Mouse (Mus musculus): ENCODE measurements around the gene Kctd2. TPM values are rescaled to one million over a fixed set of nuclear protein-coding genes. Genes with fewer than 3 reads are reported as not detected.

Kctd2 gene
- polyA plus RNA-seq, 1 experiment from 2014 or later, result 23.5 TPM

- WGBS, result 5% methylated on average over 3 of the region's 3 CpGs
- no peak overlapping the region for H3K9ac ChIP-seq (ENCODE audit: low read length)
- peak overlapping the region; percentile 41 for H3K4me2 ChIP-seq (ENCODE audit: low read length)
- peak overlapping the region; percentile 42 to 81 for H3K27ac ChIP-seq (replicated peaks in 1 of 2; ENCODE audit: control insufficient read depth in 1 of 2, insufficient read depth in 1 of 2, low read depth in 2 of 2, low read length in 2 of 2)
- no peak overlapping the region for H3K4me3 ChIP-seq (ENCODE audit: control insufficient read depth in 1 of 2, insufficient read depth in 1 of 2, low read depth in 1 of 2, low read length in 2 of 2)
- H3K36me3 ChIP-seq (ENCODE audit: control insufficient read depth, insufficient read depth, low read length), result no peaks in the 10 kb centered on the region
- no peaks in the 10 kb centered on the region for H3K9me3 ChIP-seq (ENCODE audit: control insufficient read depth, low read length)
- 0 out of 2 replicates have a peak, but pooled peaks have one; percentile 17 for ATAC-seq (ENCODE audit: insufficient number of reproducible peaks, insufficient read depth, low FRiP score, low read depth)
- no peaks in the 10 kb centered on the region for H3K27me3 ChIP-seq (ENCODE audit: control insufficient read depth, insufficient read depth, low read length)
- H3K4me1 ChIP-seq (ENCODE audit: control insufficient read depth in 2 of 2, insufficient read depth in 2 of 2, low read length in 2 of 2), result peaks cover 19 to 28% of the 10 kb centered on the region in 2 experiments
Observed at GRCm38 (mm10) chr11:115446906-115447305, 27.0 kb downstream of the Kctd2 start.

DNA sequence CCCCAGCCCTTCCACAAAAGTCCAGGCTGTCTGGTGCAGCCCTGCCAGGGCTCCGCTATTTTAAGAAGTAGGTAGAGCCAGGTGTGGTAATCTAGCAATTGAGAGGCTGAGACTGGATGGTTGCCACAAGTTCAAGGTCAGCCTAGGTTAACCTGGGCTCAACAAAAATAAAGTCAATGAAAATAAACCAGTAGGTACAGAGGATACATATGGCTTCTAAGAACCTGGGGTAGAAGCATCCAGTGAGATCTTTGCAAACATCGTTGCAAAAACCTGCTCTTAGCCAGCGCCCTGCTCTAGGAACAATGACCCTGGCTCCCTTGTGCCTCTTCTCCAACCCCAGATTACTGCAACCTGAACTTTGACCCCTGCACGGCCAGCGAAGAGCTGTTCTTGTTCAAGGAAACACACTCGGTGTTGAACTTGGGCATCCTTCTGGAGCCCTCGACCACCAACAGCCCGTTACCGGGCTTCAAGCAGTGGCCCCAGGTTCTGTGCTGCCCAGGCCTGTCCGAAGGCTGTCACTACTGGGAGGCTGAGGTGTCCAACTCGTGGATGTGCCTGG, 27.5 kb downstream of the Kctd2 start:
- no peak for ATAC-seq (ENCODE audit: insufficient number of reproducible peaks, insufficient read depth, low FRiP score, low read depth)
- Histone ChIP-seq H3K27me3 (ENCODE audit: control insufficient read depth, insufficient read depth, low read length) (no peaks in the 10 kb centered on the region), H3K9me3 (ENCODE audit: control insufficient read depth, low read length) (no peaks in the 10 kb centered on the region), H3K4me1 (ENCODE audit: control insufficient read depth in 2 of 2, insufficient read depth in 2 of 2, low read length in 2 of 2) (peaks cover 19 to 28% of the 10 kb centered on the region in 2 experiments), H3K4me2 (ENCODE audit: low read length) (peak overlapping the region; percentile 41; the same call in 1 of the 2 replicates), H3K36me3 (ENCODE audit: control insufficient read depth, insufficient read depth, low read length) (no peaks in the 10 kb centered on the region), H3K4me3 (ENCODE audit: control insufficient read depth in 1 of 2, insufficient read depth in 1 of 2, low read depth in 1 of 2, low read length in 2 of 2) (no peak overlapping the region), H3K9ac (ENCODE audit: low read length) (no peak overlapping the region), H3K27ac (replicated peaks in 1 of 2; ENCODE audit: control insufficient read depth in 1 of 2, insufficient read depth in 1 of 2, low read depth in 2 of 2, low read length in 2 of 2) (peak overlapping the region; percentile 42 to 81; a peak in 3 of 4 replicates)
- 83% methylated on average over 11 of the region's 11 CpGs for WGBS

- Histone ChIP-seq H3K4me2 (ENCODE audit: low read length) (no peak overlapping the region), H3K9me3 (ENCODE audit: control insufficient read depth, low read length) (no peaks in the 10 kb centered on the region), H3K27ac (replicated peaks in 1 of 2; ENCODE audit: control insufficient read depth in 1 of 2, insufficient read depth in 1 of 2, low read depth in 2 of 2, low read length in 2 of 2) (no peak overlapping the region), H3K9ac (ENCODE audit: low read length) (no peak overlapping the region), H3K4me1 (ENCODE audit: control insufficient read depth in 2 of 2, insufficient read depth in 2 of 2, low read length in 2 of 2) (peaks cover 19 to 28% of the 10 kb centered on the region in 2 experiments), H3K4me3 (ENCODE audit: control insufficient read depth in 1 of 2, insufficient read depth in 1 of 2, low read depth in 1 of 2, low read length in 2 of 2) (no peak overlapping the region), H3K27me3 (ENCODE audit: control insufficient read depth, insufficient read depth, low read length) (no peaks in the 10 kb centered on the region), H3K36me3 (ENCODE audit: control insufficient read depth, insufficient read depth, low read length) (no peaks in the 10 kb centered on the region)
- 90% methylated on average over 16 of the region's 16 CpGs for WGBS
- ATAC-seq (ENCODE audit: insufficient number of reproducible peaks, insufficient read depth, low FRiP score, low read depth), result no peak
Observed at GRCm38 (mm10) chr11:115448075-115448474, 28.1 kb downstream of the Kctd2 start.

DNA sequence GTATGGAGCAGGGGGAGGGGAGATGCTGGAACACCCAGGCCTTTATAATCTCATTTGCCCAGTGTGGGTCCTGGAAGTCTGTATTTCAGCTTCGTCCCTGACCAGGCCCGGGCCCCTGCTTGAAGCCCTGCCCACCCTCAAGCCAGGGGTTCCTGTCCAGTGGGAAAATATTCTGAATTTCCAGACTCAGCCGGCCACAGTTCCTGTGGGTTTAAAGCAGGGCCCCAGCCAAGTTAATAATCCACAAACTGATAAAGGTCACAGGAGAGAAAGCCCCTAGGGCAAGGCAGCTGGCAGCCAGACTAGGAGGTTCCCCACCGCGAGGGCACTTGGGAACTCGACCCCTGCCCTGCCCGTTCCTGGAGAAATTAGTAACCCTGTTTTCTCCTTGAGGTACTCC, 29.1 kb downstream of the Kctd2 start:
- WGBS, result 64% methylated on average over 7 of the region's 7 CpGs
- H3K4me3 ChIP-seq (ENCODE audit: control insufficient read depth in 1 of 2, insufficient read depth in 1 of 2, low read depth in 1 of 2, low read length in 2 of 2), result no peak overlapping the region
- H3K9me3 ChIP-seq (ENCODE audit: control insufficient read depth, low read length), result no peaks in the 10 kb centered on the region
- H3K36me3 ChIP-seq (ENCODE audit: control insufficient read depth, insufficient read depth, low read length), result no peaks in the 10 kb centered on the region
- ATAC-seq (ENCODE audit: insufficient number of reproducible peaks, insufficient read depth, low FRiP score, low read depth), result no peak
- no peak overlapping the region for H3K4me2 ChIP-seq (ENCODE audit: low read length)
- peaks cover 25 to 33% of the 10 kb centered on the region in 2 experiments for H3K4me1 ChIP-seq (ENCODE audit: control insufficient read depth in 2 of 2, insufficient read depth in 2 of 2, low read length in 2 of 2)
- H3K27ac ChIP-seq (replicated peaks in 1 of 2; ENCODE audit: control insufficient read depth in 1 of 2, insufficient read depth in 1 of 2, low read depth in 2 of 2, low read length in 2 of 2), result no peak overlapping the region
- no peaks in the 10 kb centered on the region for H3K27me3 ChIP-seq (ENCODE audit: control insufficient read depth, insufficient read depth, low read length)
- no peak overlapping the region for H3K9ac ChIP-seq (ENCODE audit: low read length)

GRCm38 (mm10) chr11:115450176-115450575, 30.2 kb downstream of the Kctd2 start:
- Histone ChIP-seq H3K27me3 (ENCODE audit: control insufficient read depth, insufficient read depth, low read length) (no peaks in the 10 kb centered on the region), H3K4me1 (ENCODE audit: control insufficient read depth in 2 of 2, insufficient read depth in 2 of 2, low read length in 2 of 2) (peaks cover 25 to 33% of the 10 kb centered on the region in 2 experiments), H3K27ac (replicated peaks in 1 of 2; ENCODE audit: control insufficient read depth in 1 of 2, insufficient read depth in 1 of 2, low read depth in 2 of 2, low read length in 2 of 2) (no peak overlapping the region), H3K9me3 (ENCODE audit: control insufficient read depth, low read length) (no peaks in the 10 kb centered on the region), H3K4me2 (ENCODE audit: low read length) (no peak overlapping the region), H3K36me3 (ENCODE audit: control insufficient read depth, insufficient read depth, low read length) (no peaks in the 10 kb centered on the region), H3K9ac (ENCODE audit: low read length) (no peak overlapping the region), H3K4me3 (ENCODE audit: control insufficient read depth in 1 of 2, insufficient read depth in 1 of 2, low read depth in 1 of 2, low read length in 2 of 2) (no peak overlapping the region)
- ATAC-seq (ENCODE audit: insufficient number of reproducible peaks, insufficient read depth, low FRiP score, low read depth), result no peak
- WGBS, result 89% methylated on average over 7 of the region's 7 CpGs

- 86% methylated on average over 8 of the region's 8 CpGs for WGBS
- ATAC-seq (ENCODE audit: insufficient number of reproducible peaks, insufficient read depth, low FRiP score, low read depth), result no peak
- Histone ChIP-seq H3K9me3 (ENCODE audit: control insufficient read depth, low read length) (no peaks in the 10 kb centered on the region), H3K4me2 (ENCODE audit: low read length) (no peak overlapping the region), H3K27me3 (ENCODE audit: control insufficient read depth, insufficient read depth, low read length) (no peaks in the 10 kb centered on the region), H3K4me1 (ENCODE audit: control insufficient read depth in 2 of 2, insufficient read depth in 2 of 2, low read length in 2 of 2) (peaks cover 19 to 25% of the 10 kb centered on the region in 2 experiments), H3K4me3 (ENCODE audit: control insufficient read depth in 1 of 2, insufficient read depth in 1 of 2, low read depth in 1 of 2, low read length in 2 of 2) (no peak overlapping the region), H3K9ac (ENCODE audit: low read length) (no peak overlapping the region), H3K27ac (replicated peaks in 1 of 2; ENCODE audit: control insufficient read depth in 1 of 2, insufficient read depth in 1 of 2, low read depth in 2 of 2, low read length in 2 of 2) (no peak overlapping the region), H3K36me3 (ENCODE audit: control insufficient read depth, insufficient read depth, low read length) (no peaks in the 10 kb centered on the region)
Observed at GRCm38 (mm10) chr11:115451781-115452241, 31.9 kb downstream of the Kctd2 start.

DNA sequence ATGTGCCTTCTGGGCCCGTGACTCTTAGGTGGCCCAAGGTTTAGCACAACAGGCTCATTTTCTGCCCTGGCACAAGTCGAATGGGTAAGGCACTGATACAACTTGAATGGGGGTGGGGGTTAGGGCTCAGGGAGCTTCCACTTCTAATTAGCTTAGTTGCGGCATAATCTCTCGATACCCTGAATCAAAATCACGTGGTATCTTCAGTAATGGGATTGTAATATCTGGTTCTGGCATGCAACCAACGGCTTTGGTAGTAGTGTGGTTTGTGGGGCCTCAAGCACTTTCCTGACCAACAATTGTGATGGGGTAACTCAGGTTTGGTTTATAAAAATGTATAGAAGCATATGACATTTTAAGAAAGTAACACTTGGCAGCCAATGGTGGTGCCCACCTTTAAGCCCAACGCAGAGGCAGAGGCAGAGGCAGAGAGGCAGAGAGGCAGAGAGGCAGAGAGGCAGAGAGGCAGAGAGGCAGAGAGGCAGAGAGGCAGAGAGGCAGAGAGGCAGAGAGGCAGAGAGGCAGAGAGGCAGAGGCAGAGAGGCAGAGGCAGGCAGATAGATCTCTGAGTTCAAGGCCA, 32.4 kb downstream of the Kctd2 start:
- ATAC-seq (ENCODE audit: insufficient number of reproducible peaks, insufficient read depth, low FRiP score, low read depth), result no peak
- Histone ChIP-seq H3K4me3 (ENCODE audit: control insufficient read depth in 1 of 2, insufficient read depth in 1 of 2, low read depth in 1 of 2, low read length in 2 of 2) (no peak overlapping the region), H3K27me3 (ENCODE audit: control insufficient read depth, insufficient read depth, low read length) (no peaks in the 10 kb centered on the region), H3K4me1 (ENCODE audit: control insufficient read depth in 2 of 2, insufficient read depth in 2 of 2, low read length in 2 of 2) (peaks cover 18 to 23% of the 10 kb centered on the region in 2 experiments), H3K4me2 (ENCODE audit: low read length) (no peak overlapping the region), H3K27ac (replicated peaks in 1 of 2; ENCODE audit: control insufficient read depth in 1 of 2, insufficient read depth in 1 of 2, low read depth in 2 of 2, low read length in 2 of 2) (no peak overlapping the region), H3K9me3 (ENCODE audit: control insufficient read depth, low read length) (no peaks in the 10 kb centered on the region), H3K9ac (ENCODE audit: low read length) (no peak overlapping the region), H3K36me3 (ENCODE audit: control insufficient read depth, insufficient read depth, low read length) (no peaks in the 10 kb centered on the region)
- 80% methylated on average over 7 of the region's 7 CpGs for WGBS

All from heart, embryonic 14.5 days (tissue).